Mouse (Mus musculus) liver, postnatal 0 days (tissue): ENCODE data around the gene Olfr1349.

Experiments used
- CTCF ChIP-seq: sonication (generic); IDR thresholded peaks from 2 replicates; pipeline ENCODE4 v1.5.1; 2016; ENCODE audit warnings: antibody characterized with exemption, low read depth
- EP300 ChIP-seq: IDR thresholded peaks from 2 replicates; pipeline ENCODE4 v1.6.1; 2016; ENCODE audit warnings: antibody characterized with exemption, low read depth, mild to moderate bottlenecking

DNA sequence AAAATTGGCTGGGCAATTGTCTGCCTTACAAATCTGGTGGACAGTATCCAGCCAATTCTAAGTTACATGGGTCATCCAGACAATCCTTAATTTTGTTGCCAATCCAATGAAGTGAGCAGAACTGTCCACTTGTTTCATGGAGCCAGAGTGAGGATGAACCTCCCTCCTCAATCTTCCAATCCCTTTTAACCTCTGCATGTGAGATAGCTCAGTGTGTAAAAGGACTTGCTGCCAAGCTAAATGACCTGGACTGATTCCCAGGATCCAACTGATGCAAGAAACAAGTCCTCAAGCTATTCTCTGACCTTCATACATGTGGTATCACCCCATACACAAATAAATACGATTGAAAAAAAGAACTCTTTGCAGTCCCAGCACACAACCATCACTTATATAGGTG, 1.1 kb downstream of the Olfr1349 start:
- TF ChIP-seq CTCF (no peak), EP300 (no peak)
